Mouse (Mus musculus) lung, adult 2 months (tissue): ENCODE data around the gene Cmklr1. TPM values are rescaled to one million over a fixed set of nuclear protein-coding genes. Genes with fewer than 3 reads are reported as not detected.

Source experiments
- DNase-seq: peaks from one replicate; pipeline ENCODE4 v3.0.0; 2022
- H3K4me1 ChIP-seq: fragments of 200-500 bp; 2 replicates; pipeline ENCODE4 v1.6.1; 2011; ENCODE audit warnings: low read length; ENCODE audit not compliant: control insufficient read depth, insufficient read depth
- H3K4me3 ChIP-seq: fragments of 200-500 bp; replicated peaks from 2 replicates; pipeline ENCODE3; 2011; ENCODE audit warnings: low read depth, mild to moderate bottlenecking, control low read depth, low read length; ENCODE audit errors: extremely low read depth
- CTCF ChIP-seq: fragments of 200-500 bp; IDR thresholded peaks from 2 replicates; pipeline ENCODE4 v1.5.1; 2011; ENCODE audit warnings: mild to moderate bottlenecking, low read length, control low read depth; ENCODE audit not compliant: insufficient read depth
- POLR2A ChIP-seq: fragments of 200-500 bp; IDR thresholded peaks from 2 replicates; pipeline ENCODE4 v1.6.1; 2011; ENCODE audit warnings: low read depth, mild to moderate bottlenecking, control low read depth, low read length, borderline replicate concordance; ENCODE audit errors: extremely low read depth
- WGBS: fragments of 180-500 bp; shearing (Covaris S2); methylation state at CpG from one replicate; pipeline ENCODE4 v1.1.7; 2018; 5-methylcytosine and 5-hydroxymethylcytosine counted together
- polyA plus RNA-seq: library from polyadenylated mRNA; depleted of rRNA; stranded (reverse); fragments of >200 nt; gene quantifications from 2 replicates; pipeline ENCODE4 v1.2.3, GENCODE M21; 2012

Gene Cmklr1
- polyA plus RNA-seq, 1 experiment: 271 TPM

DNA sequence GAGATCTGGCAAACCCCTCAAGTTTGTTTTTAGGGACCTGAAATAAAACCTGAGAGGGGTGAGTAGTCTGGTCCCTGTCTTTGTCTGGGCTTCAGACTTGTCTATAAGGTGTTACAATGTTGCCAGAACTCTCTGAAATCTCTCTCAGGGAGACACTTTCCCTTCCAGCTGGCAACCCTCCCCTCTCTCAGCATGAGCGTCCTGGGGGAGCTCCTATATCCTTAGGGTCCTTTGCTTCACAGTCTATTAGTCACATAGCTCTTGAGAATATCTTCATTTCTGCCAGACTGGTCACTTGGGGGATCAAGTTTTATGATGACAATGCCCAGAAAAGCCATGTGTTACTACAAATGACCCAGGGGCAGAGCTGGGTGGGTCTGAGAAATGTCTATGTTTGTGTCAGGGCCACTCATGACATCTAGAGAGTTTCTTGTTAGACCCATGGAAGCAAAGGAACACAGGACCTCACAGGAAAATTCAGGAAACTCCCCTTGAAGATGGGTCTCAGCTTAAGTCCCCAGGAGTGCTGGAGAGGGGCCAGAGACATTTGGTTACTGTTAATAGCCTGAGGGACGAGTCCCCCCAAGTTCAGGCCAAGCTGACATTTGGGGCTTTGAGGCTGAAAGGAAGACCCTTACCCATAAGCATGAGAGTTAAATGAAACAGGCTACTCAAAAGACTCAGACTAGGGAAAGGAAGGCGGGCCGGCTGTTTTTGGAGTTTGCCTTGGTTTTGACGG is 66.6 kb downstream of the Cmklr1 start:
- TF ChIP-seq CTCF: no peak
- no peak for TF ChIP-seq POLR2A
- whole genome bisulfite sequencing: 73% methylated on average over 5 of the region's 5 CpGs
- no peaks in the 10 kb centered on the region for H3K4me1 ChIP-seq

DNA sequence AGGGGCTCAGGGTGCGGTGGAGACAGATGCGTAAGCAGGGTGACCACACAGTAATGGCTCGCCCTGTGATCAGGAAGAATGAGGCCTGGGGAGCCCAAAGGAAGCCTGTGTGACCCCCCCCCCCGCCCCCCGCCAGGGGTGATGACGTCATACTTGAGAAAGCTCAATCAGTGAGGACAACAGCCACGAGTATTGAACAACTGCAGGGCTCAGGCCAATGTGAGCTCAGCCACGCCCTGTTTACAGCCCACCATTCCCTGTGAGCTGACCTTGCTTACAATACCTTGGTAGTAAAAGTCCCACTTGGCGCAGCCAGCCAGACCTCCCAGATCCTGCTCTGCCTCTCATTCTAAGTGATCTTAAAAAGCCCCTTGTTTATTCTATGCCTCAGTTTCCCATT is 69.4 kb downstream of the Cmklr1 start:
- WGBS: 48% methylated on average over 9 of the region's 9 CpGs
- TF ChIP-seq CTCF (no peak), POLR2A (no peak)
- no peak for DNase-seq
- H3K4me1 ChIP-seq: no peaks in the 10 kb centered on the region
- H3K4me3 ChIP-seq: no peak overlapping the region

More for the DNA sequence above, 66.6 kb downstream of the Cmklr1 start:
- no peak for DNase-seq
- no peak overlapping the region for H3K4me3 ChIP-seq

GRCm38 (mm10) chr5:113580248-113580647 is 70.0 kb downstream of the Cmklr1 start:
- 59% methylated on average over 8 of the region's 8 CpGs for WGBS
- no peak for DNase-seq
- TF ChIP-seq POLR2A (no peak), CTCF (peak; percentile 56)
- Histone ChIP-seq H3K4me1 (no peaks in the 10 kb centered on the region), H3K4me3 (no peak overlapping the region)

DNA sequence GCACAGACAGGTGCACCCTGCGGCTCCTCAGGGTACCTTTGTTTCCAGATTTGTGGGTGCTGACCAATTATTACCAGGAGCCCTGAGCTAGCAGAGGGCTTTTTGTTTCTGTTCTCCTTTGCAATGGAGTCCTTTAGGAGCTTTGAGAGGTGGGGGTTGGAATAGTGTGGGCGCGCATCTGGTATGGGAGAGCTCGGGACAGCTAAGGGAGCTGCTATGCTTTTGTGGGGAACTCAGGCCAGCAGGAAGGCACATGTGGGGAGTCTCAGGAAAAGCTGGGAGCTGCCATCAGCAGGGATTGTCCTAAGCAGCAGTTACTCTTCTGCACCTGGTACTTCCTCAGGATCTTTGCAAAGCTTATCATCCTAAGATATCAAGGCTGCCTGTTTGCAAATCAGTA is 71.1 kb downstream of the Cmklr1 start:
- Histone ChIP-seq H3K4me1 (no peaks in the 10 kb centered on the region), H3K4me3 (no peak overlapping the region)
- no peak for DNase-seq
- TF ChIP-seq CTCF (no peak), POLR2A (no peak)
- 72% methylated on average over 4 of the region's 4 CpGs for WGBS

GRCm38 (mm10) chr5:113578428-113578827 is 71.8 kb downstream of the Cmklr1 start:
- DNase-seq: no peak
- TF ChIP-seq CTCF (no peak), POLR2A (no peak)
- Histone ChIP-seq H3K4me1 (no peaks in the 10 kb centered on the region), H3K4me3 (no peak overlapping the region)
- 83% methylated on average over 6 of the region's 6 CpGs for WGBS

DNA sequence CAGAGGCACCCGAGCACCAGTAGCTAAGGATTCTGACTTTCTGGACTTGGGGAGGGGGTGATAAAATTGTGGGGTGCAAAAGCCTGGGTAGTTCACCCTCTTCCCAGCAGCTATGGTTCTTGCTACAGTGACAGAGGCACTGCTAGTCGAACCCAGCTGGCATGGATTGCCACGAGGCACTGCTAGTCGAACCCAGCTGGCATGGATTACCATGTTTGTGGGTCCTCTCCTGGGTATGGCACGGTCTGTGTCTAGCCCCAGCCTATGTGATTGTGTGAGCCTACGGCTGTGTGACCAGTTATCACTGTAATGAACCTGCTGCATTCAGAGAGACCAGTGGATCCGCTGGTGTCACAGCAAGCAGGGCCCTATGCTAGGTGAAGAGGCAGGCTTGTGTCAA is 72.7 kb downstream of the Cmklr1 start:
- Histone ChIP-seq H3K4me1 (no peaks in the 10 kb centered on the region), H3K4me3 (no peak overlapping the region)
- 70% methylated on average over 7 of the region's 7 CpGs for WGBS
- no peak for DNase-seq
- no peak for TF ChIP-seq POLR2A

DNA sequence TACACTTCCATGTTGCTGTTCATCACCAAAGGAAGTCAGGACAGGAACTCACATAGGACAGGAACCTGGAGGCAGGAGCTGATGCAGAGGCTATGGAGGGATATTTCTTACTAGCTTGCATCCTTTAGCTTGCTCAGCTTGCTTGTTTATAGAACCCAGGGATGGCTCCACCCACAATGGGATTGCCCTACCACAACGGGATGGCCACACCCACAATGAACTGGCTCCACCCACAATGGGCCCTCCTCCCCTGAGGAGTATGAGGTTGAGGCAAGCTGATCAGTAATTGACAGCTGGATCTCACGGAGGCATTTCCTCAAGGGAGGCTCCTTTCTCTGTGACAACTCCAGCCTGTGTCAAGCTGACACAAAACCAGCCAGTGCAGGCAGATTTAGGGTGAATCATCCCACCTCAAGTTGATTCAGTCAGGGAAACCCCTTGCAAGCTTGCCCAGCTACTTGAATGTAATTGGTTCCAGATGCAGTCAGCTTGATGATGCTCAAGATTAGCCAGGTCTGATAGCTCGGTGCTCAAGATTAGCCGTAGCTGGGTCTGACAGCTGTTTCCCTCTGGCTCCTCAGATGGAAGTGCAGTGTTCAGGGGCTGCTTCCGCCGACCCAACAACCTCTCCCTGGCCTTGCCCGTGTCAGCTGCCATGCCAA is 80.0 kb downstream of the Cmklr1 start:
- 40% methylated on average over 7 of the region's 7 CpGs for WGBS
- no peak overlapping the region for H3K4me3 ChIP-seq
- DNase-seq: no peak
- no peak for TF ChIP-seq POLR2A
- no peak for TF ChIP-seq CTCF
- H3K4me1 ChIP-seq: no peaks in the 10 kb centered on the region

GRCm38 (mm10) chr5:113565858-113566257 is 84.4 kb downstream of the Cmklr1 start:
- no peaks in the 10 kb centered on the region for H3K4me1 ChIP-seq
- H3K4me3 ChIP-seq: no peak overlapping the region
- TF ChIP-seq CTCF: no peak
- no peak for TF ChIP-seq POLR2A
- 60% methylated on average over 12 of the region's 12 CpGs for WGBS
- no peak for DNase-seq

DNA sequence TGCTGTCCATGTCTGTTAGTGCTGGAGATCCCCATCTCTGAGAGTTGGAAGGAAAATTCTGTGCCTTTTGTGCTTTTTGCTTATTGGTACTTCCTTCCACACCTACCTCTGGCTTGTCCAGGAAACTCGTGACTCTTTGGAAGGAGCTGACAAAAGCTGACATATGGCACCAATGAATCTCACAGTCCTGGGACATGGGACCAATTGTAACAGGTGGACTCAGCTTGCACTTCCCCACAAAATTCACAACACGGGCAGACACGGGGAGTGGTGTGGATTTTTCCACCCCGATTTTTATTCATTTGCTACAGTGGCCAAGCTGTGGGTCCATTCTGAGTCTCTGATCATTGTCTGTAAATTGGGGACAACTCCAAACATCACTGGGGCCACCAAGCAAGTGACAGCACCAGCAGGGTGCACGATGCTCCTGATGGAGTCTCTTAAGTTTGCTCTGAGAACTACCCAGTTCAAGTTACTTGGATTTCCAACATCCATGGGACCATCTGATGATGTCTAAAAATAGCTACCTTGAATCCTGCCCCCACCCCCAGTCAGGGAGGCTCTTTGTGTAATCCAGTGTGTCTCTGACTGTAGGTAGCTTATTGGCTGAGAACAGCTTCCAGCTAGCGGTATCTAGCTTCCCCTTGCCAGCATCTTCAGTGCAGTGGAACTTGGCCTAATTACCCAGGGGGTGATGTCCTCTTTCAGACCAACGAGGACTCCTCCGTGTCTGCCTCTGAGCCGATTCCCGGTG is 84.9 kb downstream of the Cmklr1 start:
- WGBS: 73% methylated on average over 10 of the region's 10 CpGs

More for the DNA sequence above, 84.9 kb downstream of the Cmklr1 start:
- H3K4me3 ChIP-seq: no peak overlapping the region
- TF ChIP-seq CTCF (no peak), POLR2A (no peak)
- no peaks in the 10 kb centered on the region for H3K4me1 ChIP-seq
- no peak for DNase-seq
